Mouse (Mus musculus): ENCODE data around the gene Ptprm.

Gene Ptprm

GRCm38 (mm10) chr17:67354451-67355011, at the start of gene Ptprm:
Ptprm (minus strand) TSS chr17:67354457.
- peak; percentile 72 to 80 for DNase-seq (ENCODE audit: low spot score in 2 of 2)

DNA sequence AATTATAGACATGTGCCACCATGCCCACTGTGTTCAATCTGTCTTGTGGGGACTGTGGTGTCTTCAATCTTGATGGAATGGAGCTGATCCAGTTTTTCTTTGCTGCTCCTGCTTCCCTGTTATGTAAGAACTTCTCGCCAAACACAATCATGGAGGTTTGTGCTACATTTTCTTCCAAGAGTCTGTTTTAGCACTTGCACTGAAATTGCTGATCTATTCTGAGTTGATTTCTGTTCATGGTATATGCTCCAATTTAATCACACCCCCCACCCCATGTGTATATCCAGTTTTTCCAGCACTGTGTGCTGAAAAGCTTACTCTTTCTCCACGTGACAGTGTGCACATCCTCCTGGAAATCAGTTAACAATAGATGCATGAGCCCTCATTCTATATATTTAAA, 41.9 kb upstream of the Ptprm start:
- DNase-seq (ENCODE audit: low spot score in 2 of 2), result no peak

GRCm38 (mm10) chr17:67390851-67391250, 36.6 kb upstream of the Ptprm start:
- DNase-seq (ENCODE audit: low spot score in 2 of 2), result peak in 1 of 2 experiments; percentile 1

GRCm38 (mm10) chr17:67388171-67388570, 33.9 kb upstream of the Ptprm start:
- DNase-seq (ENCODE audit: low spot score in 2 of 2), result no peak

DNA sequence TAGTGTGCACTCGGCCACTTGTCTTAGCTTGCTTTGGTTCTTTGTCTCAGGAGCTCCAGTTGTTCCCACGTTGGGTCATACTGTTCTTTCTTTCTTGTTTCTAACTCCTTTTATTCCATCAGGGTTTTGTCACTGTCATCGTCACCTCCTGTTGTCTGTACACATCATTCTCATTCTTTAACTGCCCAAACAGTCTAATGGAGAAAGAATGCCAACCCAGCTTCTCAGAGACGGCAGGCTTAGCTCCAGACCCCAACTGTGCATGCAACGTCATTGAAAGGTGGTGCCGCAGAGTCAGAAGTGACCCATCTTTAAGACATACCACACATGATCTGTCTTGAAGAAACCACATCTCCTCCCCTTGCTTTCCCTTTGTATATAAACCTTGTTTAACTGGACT, 31.0 kb upstream of the Ptprm start:
- no peak for DNase-seq (ENCODE audit: low spot score in 2 of 2)

DNA sequence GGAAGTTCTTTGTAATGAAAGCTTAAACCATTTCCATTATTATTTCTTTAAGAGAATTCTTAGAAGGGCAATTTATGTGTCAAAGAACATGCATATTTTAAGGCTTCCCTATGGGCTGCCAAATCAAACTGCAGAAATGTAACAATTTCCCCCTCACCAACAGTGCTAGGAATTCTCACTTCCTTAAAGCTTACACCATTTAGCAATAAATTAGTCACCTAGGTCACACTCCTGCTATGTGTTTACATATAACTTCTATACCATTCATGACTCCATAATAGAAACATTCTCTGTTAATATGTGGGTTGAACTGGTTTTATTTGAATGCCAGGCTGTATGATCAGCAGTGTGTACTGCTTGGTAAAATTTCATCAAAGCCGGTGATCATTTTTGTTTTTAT, 29.4 kb upstream of the Ptprm start:
- no peak for DNase-seq (ENCODE audit: low spot score in 2 of 2)

DNA sequence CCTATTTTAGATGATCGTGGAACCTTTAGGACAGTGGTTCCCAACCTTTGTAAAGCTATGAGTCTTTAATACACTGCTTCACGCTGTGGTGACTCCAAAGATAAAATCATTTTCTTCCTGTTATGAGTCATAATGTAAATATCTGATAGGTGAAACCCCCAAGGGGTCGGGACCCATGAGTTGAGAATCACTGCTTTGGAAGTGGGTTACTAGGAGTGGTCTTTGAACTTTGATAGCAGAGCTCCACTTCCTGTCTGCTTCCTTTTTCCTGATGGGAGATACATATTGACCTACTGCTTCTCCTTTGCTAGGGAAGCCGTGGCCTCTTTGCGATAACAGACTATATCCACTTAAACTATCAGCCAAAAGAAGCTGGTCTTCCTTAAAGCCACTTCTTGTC, 27.4 kb upstream of the Ptprm start:
- no peak for DNase-seq (ENCODE audit: low spot score in 2 of 2)

DNA sequence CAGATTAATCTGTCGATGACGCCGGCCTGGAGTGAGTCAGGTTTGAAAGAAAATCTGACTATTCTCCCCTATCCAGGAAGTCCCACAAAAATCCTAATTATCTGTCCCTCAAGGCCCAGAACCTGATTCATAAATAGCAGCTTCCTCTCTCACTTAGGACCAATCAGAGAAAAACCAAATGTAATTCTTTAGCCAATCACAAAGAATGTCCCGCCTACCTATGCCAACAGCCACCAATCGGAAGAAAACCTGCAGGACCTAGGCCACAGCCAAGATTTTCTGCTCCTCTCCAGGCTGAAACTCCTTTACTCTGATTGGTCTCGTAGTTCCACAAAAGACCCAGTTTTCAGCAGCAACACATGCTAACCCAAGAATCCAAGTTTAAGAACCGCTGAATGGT, 13.6 kb upstream of the Ptprm start:
- DNase-seq (ENCODE audit: low spot score in 2 of 2), result no peak

GRCm38 (mm10) chr17:67364491-67364890, 10.2 kb upstream of the Ptprm start:
- DNase-seq (ENCODE audit: low spot score in 2 of 2), result no peak

DNA sequence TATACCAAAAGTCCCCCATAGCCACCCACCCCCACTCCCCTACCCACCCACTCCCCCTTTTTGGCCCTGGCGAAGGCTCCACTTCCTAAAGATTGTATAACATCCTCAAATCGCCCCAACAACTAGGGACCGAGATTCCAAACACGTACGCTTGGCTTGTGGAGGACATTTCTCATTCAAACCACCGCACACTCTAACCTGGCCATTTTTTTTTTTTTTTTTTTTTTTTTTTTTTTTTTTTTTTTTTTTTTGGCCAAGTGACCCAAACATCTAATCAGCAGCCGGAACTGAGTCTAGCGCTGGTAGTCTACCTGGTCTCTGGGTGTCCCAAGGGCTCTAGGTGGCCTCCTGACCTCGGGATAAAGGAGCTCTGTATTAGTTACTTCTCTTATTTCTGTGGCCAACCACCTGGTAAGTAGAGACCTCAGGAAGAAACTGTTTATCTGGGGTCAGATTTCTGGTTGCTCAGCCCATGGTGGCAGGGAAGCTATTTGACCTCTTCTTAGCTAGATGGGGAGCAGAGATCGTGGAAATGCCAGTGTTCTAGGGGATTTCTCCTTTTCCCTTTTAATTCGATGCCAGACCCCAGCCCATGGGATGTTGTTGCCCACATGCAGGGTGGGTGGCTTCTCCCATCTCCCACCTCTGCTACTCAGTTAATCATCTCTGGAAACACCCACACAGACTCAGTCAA, 9.3 kb upstream of the Ptprm start:
- no peak for DNase-seq (ENCODE audit: low spot score in 2 of 2)

DNA sequence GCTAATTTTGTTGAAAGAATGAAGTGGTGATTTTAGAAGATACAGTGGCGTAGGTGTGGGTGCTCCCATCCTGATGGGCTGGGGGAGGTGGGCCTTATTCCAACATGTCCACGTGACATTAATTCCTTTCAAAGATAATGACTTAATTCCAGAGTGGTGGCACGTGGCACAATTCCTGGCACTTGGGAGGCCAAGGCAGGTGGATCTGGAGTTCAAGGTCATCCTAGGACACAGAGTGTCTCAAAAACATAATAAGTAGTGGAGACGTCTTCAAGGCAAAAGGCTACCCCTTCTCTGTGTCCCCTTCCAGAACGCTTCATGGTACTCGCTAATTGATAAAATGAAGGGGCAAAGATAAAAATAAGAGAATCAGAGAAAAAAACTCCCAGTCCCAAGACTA, 7.9 kb upstream of the Ptprm start:
- DNase-seq (ENCODE audit: low spot score in 2 of 2), result no peak

DNA sequence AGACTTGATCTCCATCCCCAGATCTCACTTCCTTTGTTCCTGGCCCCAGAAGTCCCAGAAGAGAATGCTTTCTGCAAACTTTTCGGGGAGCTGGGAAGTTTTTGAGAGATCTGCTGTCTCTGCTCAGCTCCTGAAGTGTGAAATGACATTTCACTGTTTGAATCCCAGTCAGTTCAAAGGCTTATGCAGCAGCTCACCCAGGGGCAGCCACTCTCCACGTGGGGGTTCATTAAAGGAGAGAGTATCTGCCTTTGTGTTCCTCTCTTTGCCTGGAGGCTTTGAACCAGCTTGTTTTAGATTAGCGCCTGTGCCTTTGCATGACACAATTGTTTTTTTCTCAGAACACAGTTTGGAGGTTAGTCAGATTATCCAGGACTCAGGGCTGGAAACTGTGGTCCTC, 6.3 kb upstream of the Ptprm start:
- no peak for DNase-seq (ENCODE audit: low spot score in 2 of 2)

DNA sequence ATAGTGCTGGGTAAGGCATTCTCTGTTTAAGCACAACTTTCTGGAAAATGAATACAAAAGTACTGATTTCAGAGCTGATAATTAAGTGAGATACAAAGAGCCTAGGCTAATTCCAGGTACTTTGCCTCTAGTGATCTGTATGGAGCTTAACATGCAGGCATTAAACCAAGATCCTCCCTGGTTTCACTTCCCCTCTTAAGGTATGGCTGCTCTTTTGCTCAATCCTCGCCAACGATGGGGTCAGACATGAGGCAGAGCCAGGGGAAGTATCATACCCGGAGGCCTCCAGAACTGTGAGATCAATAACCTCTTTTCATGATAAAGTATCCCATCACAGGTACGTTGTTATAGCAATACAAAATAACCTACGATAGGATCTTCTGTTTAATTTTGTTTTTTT, 5.3 kb upstream of the Ptprm start:
- DNase-seq (ENCODE audit: low spot score in 2 of 2), result no peak

DNA sequence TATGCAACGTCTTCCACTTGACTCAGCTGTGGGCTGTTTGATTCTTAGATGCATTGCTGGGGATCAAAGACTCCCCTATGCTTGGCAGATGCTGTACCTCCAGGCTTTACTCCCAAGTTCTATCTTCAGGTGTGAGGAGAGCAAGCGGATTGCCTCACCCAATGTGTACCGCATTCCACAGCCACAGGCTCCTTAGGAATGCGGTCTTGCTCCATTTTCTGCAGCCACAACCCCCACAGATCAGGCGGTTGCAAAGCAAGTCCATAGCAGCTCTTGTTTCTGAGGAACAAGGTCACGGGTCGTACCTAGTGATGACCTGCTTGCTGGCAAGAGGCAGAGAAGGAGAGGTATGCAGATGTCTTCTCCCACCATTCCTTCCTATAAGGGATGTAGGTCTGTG, 4.3 kb upstream of the Ptprm start:
- DNase-seq (ENCODE audit: low spot score in 2 of 2), result no peak

DNA sequence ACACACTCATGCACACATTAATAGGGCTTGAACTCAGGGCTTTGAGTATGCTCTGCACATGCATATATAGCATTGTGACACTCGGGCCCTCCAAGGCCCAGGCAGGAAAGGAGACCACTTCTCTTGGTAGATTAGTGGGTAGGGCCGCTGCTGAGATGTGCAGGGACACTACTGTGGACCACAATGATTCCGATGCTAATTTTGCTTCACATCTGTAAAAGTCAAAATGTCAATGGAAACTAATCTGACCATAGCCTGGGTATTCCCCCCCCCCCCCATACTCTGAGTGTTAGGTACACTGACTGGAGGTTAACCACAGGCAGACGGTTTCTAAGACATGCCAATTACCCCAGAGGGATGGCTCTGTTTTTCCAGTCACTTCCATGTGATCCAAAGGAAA, 2.9 kb upstream of the Ptprm start:
- no peak for DNase-seq (ENCODE audit: low spot score in 2 of 2)

DNA sequence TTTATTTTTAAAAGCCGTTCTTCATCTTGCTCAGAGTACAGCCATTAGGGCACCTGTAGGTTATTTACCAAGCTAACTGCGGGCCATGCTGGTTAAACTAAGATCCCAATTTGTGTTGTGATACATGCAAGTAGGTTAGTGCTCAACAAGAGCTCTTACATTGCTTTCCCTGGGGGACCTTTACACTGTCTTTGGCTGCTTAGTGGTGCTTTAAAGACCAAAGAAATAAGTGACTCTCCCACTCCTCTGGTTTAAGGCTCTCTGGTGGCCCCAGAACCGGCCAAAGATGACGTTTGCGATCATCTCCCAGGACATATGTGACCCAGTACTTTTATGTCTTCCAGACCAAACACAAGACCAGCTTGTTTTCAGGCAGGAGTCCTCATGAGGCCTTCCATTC, 994 bp upstream of the Ptprm start:
- no peak for DNase-seq (ENCODE audit: low spot score in 2 of 2)

DNA sequence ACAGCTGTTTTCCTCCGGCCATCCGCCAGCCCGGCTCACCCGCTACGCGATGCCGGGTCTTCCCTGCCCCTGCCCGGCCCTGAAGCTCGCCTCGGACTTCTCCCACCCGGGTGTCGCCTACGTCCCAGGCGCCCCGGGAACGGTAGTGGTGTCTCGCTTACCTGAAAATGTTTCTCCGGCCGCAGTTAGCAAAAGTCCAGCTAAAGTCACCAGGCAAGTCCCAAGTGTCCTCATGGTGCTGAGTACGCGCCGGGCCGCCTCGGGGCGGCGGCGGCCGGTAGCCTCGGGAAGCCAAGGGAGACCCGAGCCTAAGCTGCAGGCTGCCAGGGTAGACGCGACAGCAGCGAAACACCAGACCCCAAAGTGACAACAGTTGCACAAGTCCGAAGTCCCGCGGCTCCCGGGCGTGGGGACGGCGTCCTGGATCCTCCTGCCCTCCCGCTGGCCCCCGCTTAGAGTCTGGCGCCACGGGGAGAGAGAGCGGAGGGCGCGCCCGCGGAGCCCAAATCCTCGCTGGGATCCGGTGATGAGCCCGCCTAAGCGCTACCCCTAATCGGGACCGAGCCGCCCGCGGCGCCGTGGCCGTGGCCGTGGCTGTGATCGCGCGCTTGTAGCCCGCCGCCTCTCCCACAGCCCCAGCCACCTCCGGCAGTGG, 334 bp downstream of the Ptprm start:
- DNase-seq (ENCODE audit: low spot score in 2 of 2), result peak; percentile 47 to 52

- DNase-seq (ENCODE audit: low spot score in 2 of 2), result peak in 1 of 2 experiments; percentile 56
Observed at GRCm38 (mm10) chr17:67352956-67353795, 1.1 kb downstream of the Ptprm start.

DNA sequence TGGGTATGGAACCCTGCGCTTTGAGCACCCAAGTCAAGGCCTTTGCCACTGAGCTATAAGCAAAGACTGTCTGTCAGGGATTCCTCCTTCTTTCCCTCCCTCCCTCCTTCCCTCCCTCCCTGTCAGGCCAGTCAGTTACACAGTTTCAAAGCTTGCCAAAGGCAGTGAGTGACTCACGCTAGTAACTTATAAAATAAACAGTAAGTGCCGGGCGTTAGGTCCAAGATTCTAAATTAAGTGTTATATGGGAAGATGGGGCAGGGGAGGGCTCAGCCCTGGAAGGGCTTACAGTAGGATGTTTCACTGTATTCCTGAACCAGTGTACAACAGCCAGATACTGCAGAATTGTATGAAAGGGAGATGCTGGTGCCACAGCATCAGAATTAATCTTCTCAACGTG, 2.8 kb downstream of the Ptprm start:
- no peak for DNase-seq (ENCODE audit: low spot score in 2 of 2)

GRCm38 (mm10) chr17:67350536-67350935, 3.7 kb downstream of the Ptprm start:
- DNase-seq (ENCODE audit: low spot score in 2 of 2), result no peak

DNA sequence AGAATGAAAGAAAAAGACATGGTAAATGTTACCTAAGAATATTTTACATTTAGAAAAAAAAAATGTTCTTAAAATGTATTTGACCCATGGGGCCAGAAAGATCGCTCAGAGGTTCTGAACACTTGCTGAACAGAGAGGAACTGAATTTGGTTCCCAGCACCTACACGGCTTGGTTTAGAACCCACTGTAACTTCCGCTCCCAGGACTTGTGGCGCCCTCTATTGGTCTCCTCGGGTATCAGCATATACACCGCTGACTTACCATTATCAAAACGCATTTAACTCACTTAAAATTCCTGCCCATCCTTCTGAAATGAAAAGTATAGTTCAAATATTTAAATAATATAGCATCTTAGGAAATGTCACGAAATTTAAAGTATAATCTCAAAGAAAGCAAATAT, 4.7 kb downstream of the Ptprm start:
- DNase-seq (ENCODE audit: low spot score in 2 of 2), result no peak

DNA sequence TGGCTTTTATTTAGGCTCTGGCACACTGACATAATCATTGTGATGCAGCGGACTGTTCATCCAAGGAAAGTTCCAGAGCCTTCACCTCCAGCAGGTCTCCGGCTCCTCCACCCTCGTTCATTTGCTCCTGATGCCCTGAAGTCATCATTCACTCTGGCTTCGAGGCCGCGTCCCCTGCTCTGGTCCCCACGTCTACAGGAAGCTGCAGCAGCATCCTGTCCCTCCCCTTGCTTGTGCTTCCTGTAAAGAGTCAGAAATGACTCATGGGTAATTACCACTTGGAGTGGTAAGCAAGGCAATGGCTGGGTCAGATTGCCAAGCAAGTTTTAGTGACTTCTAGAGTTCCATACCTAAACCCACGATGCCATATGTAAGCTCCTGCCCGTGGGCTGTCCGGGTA, 7.3 kb downstream of the Ptprm start:
- DNase-seq (ENCODE audit: low spot score in 2 of 2), result no peak

All from urinary bladder, postnatal 36 days (tissue).